ENCODE assay signal across 8 mouse cellular contexts in genomic region chr3:88951327-88951800, GRCm38 (mm10). TPM values are rescaled to one million over a fixed set of nuclear protein-coding genes. Genes with fewer than 3 reads are reported as not detected.
DNase-seq lines count a peak whose midpoint lies in the region; ATAC-seq and TF ChIP-seq lines count a peak whose summit lies in the region.

No protein-coding gene starts in this region.

- POLR2A ChIA-PET in Patski (lab: Charles Lee): interaction anchor here (0.6 kb wide), 1 partner anchor 13 kb away, joined by 3 read pairs; no protein-coding TSS in a partner anchor

- peak overlapping the region; percentile 71 for H3K4me3 ChIP-seq in kidney, embryonic 14.5 days (ENCODE audit: low read length)
- H3K4me3 ChIP-seq in hindbrain, embryonic 12.5 days: peak overlapping the region; percentile 86
- peak overlapping the region; percentile 90 for H3K4me3 ChIP-seq in midbrain, embryonic 12.5 days

- no peaks in the 10 kb centered on the region for H3K36me3 ChIP-seq in kidney, embryonic 14.5 days (ENCODE audit: control insufficient read depth, insufficient read depth, low read length)
- H3K36me3 ChIP-seq in hindbrain, embryonic 12.5 days: no peaks in the 10 kb centered on the region
- no peaks in the 10 kb centered on the region for H3K36me3 ChIP-seq in midbrain, embryonic 12.5 days

- no peaks in the 10 kb centered on the region for H3K27me3 ChIP-seq in kidney, embryonic 14.5 days (ENCODE audit: control insufficient read depth, insufficient read depth, low read length)
- no peaks in the 10 kb centered on the region for H3K27me3 ChIP-seq in Patski
- H3K27me3 ChIP-seq in hindbrain, embryonic 12.5 days: no peaks in the 10 kb centered on the region
- no peaks in the 10 kb centered on the region for H3K27me3 ChIP-seq in midbrain, embryonic 12.5 days

- H3K27ac ChIP-seq in kidney, embryonic 14.5 days (ENCODE audit: low read depth, low read length): peak overlapping the region; percentile 98
- peak overlapping the region; percentile 99 for H3K27ac ChIP-seq in hindbrain, embryonic 12.5 days
- peak overlapping the region; percentile 99 for H3K27ac ChIP-seq in midbrain, embryonic 12.5 days (replicated peaks)

- TF ChIP-seq CTCF in Patski (IDR thresholded peaks at IDR 0.05): no peak

- peaks cover 19% of the 10 kb centered on the region for H3K4me1 ChIP-seq in kidney, embryonic 14.5 days (ENCODE audit: control insufficient read depth, insufficient read depth, low read length)
- peaks cover 28% of the 10 kb centered on the region for H3K4me1 ChIP-seq in hindbrain, embryonic 12.5 days
- H3K4me1 ChIP-seq in midbrain, embryonic 12.5 days: peaks cover 32% of the 10 kb centered on the region

- no peak for ATAC-seq in kidney, embryonic 14.5 days (ENCODE audit: low FRiP score, low TSS enrichment)
- no peak for ATAC-seq in Patski
- no peak for ATAC-seq in hindbrain, embryonic 12.5 days (ENCODE audit: low FRiP score)
- ATAC-seq in midbrain, embryonic 12.5 days (ENCODE audit: low FRiP score, low read depth): no peak
- no peak for ATAC-seq in cerebellum, adult (ENCODE audit: insufficient number of reproducible peaks, low FRiP score, low TSS enrichment)

- 3% methylated on average over 5 of the region's 5 CpGs for WGBS in kidney, embryonic 14.5 days
- 1% methylated on average over 5 of the region's 5 CpGs for WGBS in hindbrain, embryonic 12.5 days
- under 1% methylated on average over 5 of the region's 5 CpGs for WGBS in midbrain, embryonic 12.5 days

- peak overlapping the region; percentile 68 for H3K4me2 ChIP-seq in kidney, embryonic 14.5 days (replicated peaks; ENCODE audit: low read depth, low read length)
- H3K4me2 ChIP-seq in hindbrain, embryonic 12.5 days (replicated peaks): peak overlapping the region; percentile 67
- H3K4me2 ChIP-seq in midbrain, embryonic 12.5 days (replicated peaks): peak overlapping the region; percentile 73

- peak overlapping the region; percentile 85 for H3K9ac ChIP-seq in kidney, embryonic 14.5 days (ENCODE audit: low read depth, low read length)
- peak overlapping the region; percentile 94 for H3K9ac ChIP-seq in hindbrain, embryonic 12.5 days
- H3K9ac ChIP-seq in midbrain, embryonic 12.5 days (replicated peaks): peak overlapping the region; percentile 94

- CTCF ChIA-PET in Patski (lab: Charles Lee): interaction anchor here (1.0 kb wide), 2 partner anchors 13 to 14 kb away, joined by 3 read pairs; no protein-coding TSS in a partner anchor

- in situ Hi-C loops in Patski (cut with MboI; ENCODE audit: low pct_unique_long_range_greater_than_20kb): no loop called here

- no peaks in the 10 kb centered on the region for H3K9me3 ChIP-seq in kidney, embryonic 14.5 days (ENCODE audit: control insufficient read depth, low read length)
- H3K9me3 ChIP-seq in hindbrain, embryonic 12.5 days (replicated peaks): no peaks in the 10 kb centered on the region
- no peaks in the 10 kb centered on the region for H3K9me3 ChIP-seq in midbrain, embryonic 12.5 days

- DNase-seq in kidney, postnatal 25 days: no peak
- DNase-seq in Patski (ENCODE audit: low read depth, low spot score): peak; percentile 13
- DNase-seq in adrenal gland, adult 8-10 months: no peak
- DNase-seq in right cerebral cortex, postnatal 25 days: no peak

RNA-seq across cellular contexts. Expression of gene Dap3, which starts 0.4 kb away (rescaled TPM):
- 149 and 160 TPM in 2 replicates for polyA plus RNA-seq in kidney, embryonic 14.5 days (2014; fragmentation: Nextera tagmentation; extraction: Ambion mirVana)
- polyA plus RNA-seq in Patski (2021): 160 TPM
- 144 and 145 TPM in 2 replicates for polyA plus RNA-seq in hindbrain, embryonic 12.5 days (2016; fragmentation: Nextera tagmentation; extraction: Ambion mirVana)
- 124 and 137 TPM in 2 replicates for polyA plus RNA-seq in midbrain, embryonic 12.5 days (2016; fragmentation: Nextera tagmentation; extraction: Ambion mirVana)
- 100 to 1,000 TPM; 128 to 166 (median 148) TPM for total RNA-seq in adrenal gland, adult 8-10 months (2022)

RNA-seq across cellular contexts. Expression of gene Ash1l, which starts 0.9 kb away (rescaled TPM):
- polyA plus RNA-seq in kidney, embryonic 14.5 days (2014; fragmentation: Nextera tagmentation; extraction: Ambion mirVana): 20.0 and 27.2 TPM in 2 replicates
- 38.4 TPM for polyA plus RNA-seq in Patski (2021)
- polyA plus RNA-seq in hindbrain, embryonic 12.5 days (2016; fragmentation: Nextera tagmentation; extraction: Ambion mirVana): 22.0 and 22.5 TPM in 2 replicates
- polyA plus RNA-seq in midbrain, embryonic 12.5 days (2016; fragmentation: Nextera tagmentation; extraction: Ambion mirVana): 22.5 and 23.7 TPM in 2 replicates
- total RNA-seq in adrenal gland, adult 8-10 months (2022): 10 to 100 TPM; 44.9 to 78.1 (median 58.6) TPM

RNA-seq across cellular contexts. Expression of gene Msto1, which starts 37.6 kb away (rescaled TPM):
- polyA plus RNA-seq in kidney, embryonic 14.5 days (2014; fragmentation: Nextera tagmentation; extraction: Ambion mirVana): 40.9 and 63.2 TPM in 2 replicates
- 90.3 TPM for polyA plus RNA-seq in Patski (2021)
- polyA plus RNA-seq in hindbrain, embryonic 12.5 days (2016; fragmentation: Nextera tagmentation; extraction: Ambion mirVana): 40.8 and 42.0 TPM in 2 replicates
- 44.3 and 46.1 TPM in 2 replicates for polyA plus RNA-seq in midbrain, embryonic 12.5 days (2016; fragmentation: Nextera tagmentation; extraction: Ambion mirVana)
- total RNA-seq in adrenal gland, adult 8-10 months (2022): 10 to 100 TPM; 19.9 to 27.9 (median 24.7) TPM
